Mouse (Mus musculus): ENCODE measurements around the gene Il3. TPM values are rescaled to one million over a fixed set of nuclear protein-coding genes. Genes with fewer than 3 reads are reported as not detected.
"Not testable (repeated sequence)": the region's sequence is repeated elsewhere in the genome, so short reads cannot be mapped to it uniquely, and the experiment has no call there.

The Il3 gene
- polyA plus RNA-seq, 1 experiment from 2014 or later: not detected

- ATAC-seq: no peak
- no peak for TF ChIP-seq CTCF (IDR thresholded peaks at IDR 0.05)
- POLR2A ChIA-PET: no interaction called here
- in situ Hi-C loops (cut with MboI; ENCODE audit: low pct_unique_long_range_greater_than_20kb): loop anchor here (10.0 to 25.0 kb wide), 2 partner anchors 111 to 508 kb away; no protein-coding TSS in a partner anchor
- peaks cover 11% of the 10 kb centered on the region for H3K27me3 ChIP-seq
- no peak for DNase-seq (ENCODE audit: low read depth, low spot score)
- CTCF ChIA-PET: no interaction called here
Measured at GRCm38 (mm10) chr11:54303728-54304470, 36.8 kb upstream of the Il3 start, which contains the start of gene Acsl6. Gene Acsl6 (plus strand): TSS chr11:54303798.

GRCm38 (mm10) chr11:54303076-54303727 is 36.1 kb upstream of the Il3 start:
- DNase-seq (ENCODE audit: low read depth, low spot score) (peak; percentile 17), ATAC-seq (no peak)
- in situ Hi-C loops (cut with MboI; ENCODE audit: low pct_unique_long_range_greater_than_20kb): loop anchor here (10.0 to 25.0 kb wide), 2 partner anchors 112 to 509 kb away; no protein-coding TSS in a partner anchor
- CTCF ChIA-PET: no interaction called here
- peaks cover 11% of the 10 kb centered on the region for H3K27me3 ChIP-seq
- POLR2A ChIA-PET: no interaction called here
- TF ChIP-seq CTCF (IDR thresholded peaks at IDR 0.05): no peak

- ATAC-seq: no peak
- ChIA-PET CTCF (no interaction called here), POLR2A (no interaction called here)
- in situ Hi-C loops (cut with MboI; ENCODE audit: low pct_unique_long_range_greater_than_20kb): loop anchor here (10.0 to 25.0 kb wide), 2 partner anchors 112 to 510 kb away; no protein-coding TSS in a partner anchor
- no peak for DNase-seq (ENCODE audit: low read depth, low spot score)
- TF ChIP-seq CTCF (IDR thresholded peaks at IDR 0.05): no peak
- H3K27me3 ChIP-seq: peaks cover 11% of the 10 kb centered on the region
Measured at GRCm38 (mm10) chr11:54302606-54303005, 35.5 kb upstream of the Il3 start.

- ATAC-seq (no peak), DNase-seq (ENCODE audit: low read depth, low spot score) (no peak)
- ChIA-PET CTCF (no interaction called here), POLR2A (no interaction called here)
- no peak for TF ChIP-seq CTCF (IDR thresholded peaks at IDR 0.05)
- in situ Hi-C loops (cut with MboI; ENCODE audit: low pct_unique_long_range_greater_than_20kb): loop anchor here (10.0 to 25.0 kb wide), 2 partner anchors 113 to 510 kb away; no protein-coding TSS in a partner anchor
- peaks cover 11% of the 10 kb centered on the region for H3K27me3 ChIP-seq
Measured at GRCm38 (mm10) chr11:54301994-54302393, 34.9 kb upstream of the Il3 start.

- H3K27me3 ChIP-seq: peaks cover 12% of the 10 kb centered on the region
- in situ Hi-C loops (cut with MboI; ENCODE audit: low pct_unique_long_range_greater_than_20kb): no loop called here
Measured at GRCm38 (mm10) chr11:54298777-54299176, 31.7 kb upstream of the Il3 start.

GRCm38 (mm10) chr11:54297471-54297870 is 30.4 kb upstream of the Il3 start:
- in situ Hi-C loops (cut with MboI; ENCODE audit: low pct_unique_long_range_greater_than_20kb); CTCF ChIA-PET; POLR2A ChIA-PET; H3K27me3 ChIP-seq; DNase-seq (ENCODE audit: low read depth, low spot score); ATAC-seq: not testable (repeated sequence)

More at GRCm38 (mm10) chr11:54298777-54299176, 31.7 kb upstream of the Il3 start:
- TF ChIP-seq CTCF (IDR thresholded peaks at IDR 0.05): peak; percentile 56
- ChIA-PET CTCF (no interaction called here), POLR2A (no interaction called here)
- ATAC-seq (no peak), DNase-seq (ENCODE audit: low read depth, low spot score) (no peak)

- ATAC-seq (no peak), DNase-seq (ENCODE audit: low read depth, low spot score) (no peak)
- no peak for TF ChIP-seq CTCF (IDR thresholded peaks at IDR 0.05)
- peaks cover 13% of the 10 kb centered on the region for H3K27me3 ChIP-seq
- CTCF ChIA-PET: no interaction called here
- POLR2A ChIA-PET: no interaction called here
- in situ Hi-C loops (cut with MboI; ENCODE audit: low pct_unique_long_range_greater_than_20kb): no loop called here
Measured at GRCm38 (mm10) chr11:54296734-54297133, 29.7 kb upstream of the Il3 start.

- no peak for TF ChIP-seq CTCF (IDR thresholded peaks at IDR 0.05)
- in situ Hi-C loops (cut with MboI; ENCODE audit: low pct_unique_long_range_greater_than_20kb): no loop called here
- no peak for ATAC-seq
Measured at GRCm38 (mm10) chr11:54295971-54296370, 28.9 kb upstream of the Il3 start.

GRCm38 (mm10) chr11:54293980-54294807 is 27.1 kb upstream of the Il3 start:
- in situ Hi-C loops (cut with MboI; ENCODE audit: low pct_unique_long_range_greater_than_20kb): no loop called here
- CTCF ChIA-PET: interaction anchor here (1.2 kb wide), 1 partner anchor 13 kb away, joined by 3 read pairs; no protein-coding TSS in a partner anchor

More at GRCm38 (mm10) chr11:54295971-54296370, 28.9 kb upstream of the Il3 start:
- DNase-seq (ENCODE audit: low read depth, low spot score): no peak
- ChIA-PET POLR2A (no interaction called here), CTCF (no interaction called here)
- H3K27me3 ChIP-seq: peaks cover 13% of the 10 kb centered on the region

GRCm38 (mm10) chr11:54292163-54292562 is 25.1 kb upstream of the Il3 start:
- in situ Hi-C loops (cut with MboI; ENCODE audit: low pct_unique_long_range_greater_than_20kb): no loop called here
- ATAC-seq (no peak), DNase-seq (ENCODE audit: low read depth, low spot score) (no peak)
- peaks cover 16% of the 10 kb centered on the region for H3K27me3 ChIP-seq
- ChIA-PET POLR2A (no interaction called here), CTCF (no interaction called here)
- no peak for TF ChIP-seq CTCF (IDR thresholded peaks at IDR 0.05)

More at GRCm38 (mm10) chr11:54293980-54294807, 27.1 kb upstream of the Il3 start:
- POLR2A ChIA-PET: no interaction called here
- TF ChIP-seq CTCF (IDR thresholded peaks at IDR 0.05): no peak
- peaks cover 13% of the 10 kb centered on the region for H3K27me3 ChIP-seq
- ATAC-seq (no peak), DNase-seq (ENCODE audit: low read depth, low spot score) (no peak)
